Mouse (Mus musculus) stomach, embryonic 15.5 days (tissue): ENCODE results near the gene Gnb5. TPM values are rescaled to one million over a fixed set of nuclear protein-coding genes. Genes with fewer than 3 reads are reported as not detected.
"Not testable (repeated sequence)": the region's sequence is repeated elsewhere in the genome, so short reads cannot be mapped to it uniquely, and the experiment has no call there.

ENCODE experiments used
- ATAC-seq: fragments of 200-750 bp; cut with Nextera tagmentation; 2 replicates; pipeline ENCODE4 v1.8.0; 2017; ENCODE audit warnings: low read depth, moderate number of reproducible peaks, moderate TSS enrichment; ENCODE audit not compliant: insufficient read depth, low FRiP score
- H3K27ac ChIP-seq: fragments of 300-500 bp; sonication (generic); 2 replicates; pipeline ENCODE4 v1.5.1; 2015; ENCODE audit warnings: mild to moderate bottlenecking, inconsistent platforms
- H3K27me3 ChIP-seq: fragments of 300-500 bp; sonication (generic); replicated peaks from 2 replicates; pipeline ENCODE4 v1.6.1; 2015; ENCODE audit warnings: inconsistent platforms
- H3K36me3 ChIP-seq: fragments of 300-500 bp; sonication (generic); 2 replicates; pipeline ENCODE4 v1.6.1; 2015; ENCODE audit warnings: inconsistent platforms
- H3K4me1 ChIP-seq: fragments of 300-500 bp; sonication (generic); 2 replicates; pipeline ENCODE4 v1.6.1; 2015; ENCODE audit warnings: inconsistent platforms
- H3K4me2 ChIP-seq: fragments of 300-500 bp; sonication (generic); 2 replicates; pipeline ENCODE4 v1.6.1; 2015; ENCODE audit warnings: mild to moderate bottlenecking, inconsistent platforms
- H3K4me3 ChIP-seq: fragments of 300-500 bp; sonication (generic); replicated peaks from 2 replicates; pipeline ENCODE4 v1.5.1; 2015; ENCODE audit warnings: inconsistent platforms
- H3K9ac ChIP-seq: fragments of 300-500 bp; sonication (generic); 2 replicates; pipeline ENCODE4 v1.6.1; 2015; ENCODE audit warnings: inconsistent platforms
- H3K9me3 ChIP-seq: fragments of 300-500 bp; sonication (generic); 2 replicates; pipeline ENCODE4 v1.6.1; 2016; ENCODE audit warnings: inconsistent platforms
- WGBS: fragments of 180-500 bp; shearing (Covaris S2); methylation state at CpG from one replicate; pipeline ENCODE4 v1.1.7; 2015; 5-methylcytosine and 5-hydroxymethylcytosine counted together
- polyA plus RNA-seq: library from polyadenylated mRNA; unstranded; fragments of >200 nt; fragmentation: Nextera tagmentation; extraction: Ambion mirVana; gene quantifications from 2 replicates; pipeline ENCODE4 v1.2.1, GENCODE M21; 2015

Gene Gnb5
- polyA plus RNA-seq, 1 experiment from 2014 or later, result 18.9 TPM

DNA sequence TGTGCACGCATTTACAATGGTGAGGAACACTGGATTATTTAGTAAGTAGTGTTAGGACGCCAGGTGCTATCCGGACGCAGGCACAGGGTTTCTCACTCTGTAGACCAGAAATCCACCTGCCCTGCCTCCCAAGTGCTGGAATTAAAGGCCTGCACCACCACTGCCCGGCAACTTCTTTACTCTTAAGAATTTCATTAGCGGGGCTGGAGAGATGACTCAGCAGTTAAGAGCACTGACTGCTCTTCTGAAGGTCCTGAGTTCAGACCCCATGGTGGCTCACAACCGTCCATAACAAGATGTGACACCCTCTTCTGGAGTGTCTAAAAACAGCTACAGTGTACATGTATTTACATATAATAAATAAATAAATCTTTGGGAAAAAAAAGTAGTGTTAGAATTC, 57.6 kb downstream of the Gnb5 start:
- H3K4me2 ChIP-seq, result not testable (repeated sequence)
- WGBS, result 60% methylated on average over 7 of the region's 7 CpGs

DNA sequence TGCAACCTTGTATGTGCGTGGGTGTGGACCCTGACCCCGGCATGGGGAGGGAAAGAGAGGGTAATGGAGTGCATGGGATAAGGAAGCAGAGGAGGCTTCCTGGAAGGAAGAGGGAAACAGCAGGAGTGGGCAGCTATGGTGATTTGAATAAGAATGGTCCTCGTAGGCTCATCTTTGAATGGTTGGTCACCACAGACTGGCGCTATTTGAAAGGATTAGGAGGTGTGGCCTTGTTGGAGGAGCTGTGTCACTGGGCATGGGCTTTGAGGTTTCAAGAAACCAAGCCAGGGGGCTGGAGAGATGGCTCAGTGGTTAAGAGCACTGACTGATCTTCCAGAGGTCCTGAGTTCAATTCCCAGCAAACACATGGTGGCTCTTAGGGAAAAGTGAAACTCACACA, 59.1 kb downstream of the Gnb5 start:
- Histone ChIP-seq H3K4me2 (no peak overlapping the region), H3K4me3 (no peak overlapping the region), H3K36me3 (no peaks in the 10 kb centered on the region), H3K9me3 (no peaks in the 10 kb centered on the region), H3K27ac (no peak overlapping the region), H3K9ac (no peak overlapping the region), H3K27me3 (no peaks in the 10 kb centered on the region), H3K4me1 (no peaks in the 10 kb centered on the region)
- 85% methylated on average over 4 of the region's 4 CpGs for WGBS
- no peak for ATAC-seq

More for the DNA sequence above, 57.6 kb downstream of the Gnb5 start:
- ATAC-seq, H3K36me3 ChIP-seq, H3K27ac ChIP-seq, H3K4me3 ChIP-seq, H3K9ac ChIP-seq, H3K9me3 ChIP-seq, H3K4me1 ChIP-seq, H3K27me3 ChIP-seq: not testable (repeated sequence)

DNA sequence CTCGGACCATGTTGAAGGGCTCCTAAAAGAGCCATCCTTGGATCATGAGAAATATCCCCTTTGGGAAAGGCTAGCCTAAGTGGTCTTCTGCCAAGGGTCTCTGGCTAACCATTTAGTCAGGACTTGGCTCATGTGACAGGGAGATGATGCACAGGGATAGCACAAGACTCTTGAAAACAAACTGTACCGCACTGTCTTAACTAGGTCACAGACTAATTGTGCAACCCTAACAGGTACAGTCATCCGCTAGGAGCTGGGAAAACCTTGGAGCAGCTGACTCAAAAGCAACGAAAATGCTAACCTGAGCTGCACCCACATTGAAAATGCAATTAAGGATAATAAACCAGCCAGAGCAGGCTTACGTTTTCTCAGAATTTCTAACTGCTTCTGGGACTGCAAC, 60.1 kb downstream of the Gnb5 start:
- no peaks in the 10 kb centered on the region for H3K4me1 ChIP-seq
- no peak overlapping the region for H3K9ac ChIP-seq
- H3K4me2 ChIP-seq, result no peak overlapping the region
- no peak overlapping the region for H3K27ac ChIP-seq
- H3K9me3 ChIP-seq, result no peaks in the 10 kb centered on the region
- H3K36me3 ChIP-seq, result no peaks in the 10 kb centered on the region
- 62% methylated on average over 5 of the region's 5 CpGs for WGBS
- no peak overlapping the region for H3K4me3 ChIP-seq
- no peak for ATAC-seq
- no peaks in the 10 kb centered on the region for H3K27me3 ChIP-seq

DNA sequence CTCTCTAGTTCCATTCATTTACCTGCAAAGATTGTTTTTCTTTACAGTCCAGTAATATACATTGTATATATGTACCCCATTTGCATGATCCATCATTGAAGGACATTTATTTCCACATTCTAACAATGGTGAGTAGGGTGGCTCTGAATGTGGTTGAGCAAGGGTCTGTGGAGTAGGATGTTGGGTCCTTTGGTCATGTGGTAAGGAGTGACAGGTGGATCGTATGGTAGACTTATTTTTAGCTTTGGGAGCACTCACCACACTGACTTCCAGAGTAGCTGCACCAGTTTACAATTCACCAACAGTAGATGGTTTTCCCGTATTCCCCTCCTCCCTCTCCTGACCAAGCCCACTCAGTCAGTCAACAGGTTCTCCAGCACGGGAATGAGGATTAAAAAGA, 62.7 kb downstream of the Gnb5 start:
- WGBS, result 63% methylated on average over 3 of the region's 3 CpGs
- no peak overlapping the region for H3K27ac ChIP-seq

DNA sequence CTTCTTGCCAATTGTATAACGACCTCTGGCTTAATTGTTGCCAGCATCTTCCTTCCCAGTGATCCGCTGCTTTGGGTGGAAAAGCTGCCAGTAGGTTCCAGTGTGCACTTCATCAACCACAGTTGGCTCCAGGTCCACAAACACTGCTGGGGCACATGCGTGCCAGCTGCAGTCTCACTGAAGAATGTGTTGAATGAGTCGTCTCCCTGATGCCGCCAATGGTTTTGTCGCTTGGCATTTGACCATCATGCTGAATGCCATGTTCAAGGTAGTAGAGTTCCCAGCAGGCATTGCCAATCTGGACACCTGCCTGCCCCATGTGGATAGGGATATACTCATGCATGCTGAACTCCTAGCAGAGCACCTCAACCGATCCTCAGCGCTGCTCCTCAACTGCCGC, 69.5 kb downstream of the Gnb5 start:
- Histone ChIP-seq H3K4me3 (no peak overlapping the region), H3K9ac (no peak overlapping the region), H3K4me1 (no peaks in the 10 kb centered on the region), H3K4me2 (no peak overlapping the region), H3K9me3 (no peaks in the 10 kb centered on the region), H3K36me3 (no peaks in the 10 kb centered on the region), H3K27me3 (no peaks in the 10 kb centered on the region), H3K27ac (no peak overlapping the region)
- WGBS, result 94% methylated on average over 9 of the region's 9 CpGs
- no peak for ATAC-seq

More for the DNA sequence above, 62.7 kb downstream of the Gnb5 start:
- H3K9me3 ChIP-seq, result no peaks in the 10 kb centered on the region
- ATAC-seq, result no peak
- no peak overlapping the region for H3K4me3 ChIP-seq
- no peaks in the 10 kb centered on the region for H3K4me1 ChIP-seq
- no peak overlapping the region for H3K9ac ChIP-seq
- H3K36me3 ChIP-seq, result no peaks in the 10 kb centered on the region
- H3K27me3 ChIP-seq, result no peaks in the 10 kb centered on the region
- no peak overlapping the region for H3K4me2 ChIP-seq

DNA sequence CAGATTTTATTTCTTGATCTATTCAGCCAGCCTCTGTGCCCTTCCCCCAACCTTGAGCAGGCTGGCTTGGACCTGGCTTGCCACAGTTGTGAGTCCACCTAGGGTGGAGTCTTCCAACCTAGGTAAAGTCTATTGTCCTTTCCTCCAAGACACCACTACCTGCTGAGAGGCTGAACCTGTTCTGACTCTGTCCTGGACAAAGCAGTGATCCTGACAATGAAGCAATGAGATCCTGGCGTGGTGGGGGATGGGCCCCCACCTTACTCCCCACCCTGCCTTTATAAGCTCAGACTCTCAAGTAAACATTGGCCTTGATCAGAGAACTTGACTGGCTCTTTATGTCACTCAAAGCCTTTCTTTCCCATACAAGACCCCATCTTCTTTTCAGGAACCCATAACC, 70.3 kb downstream of the Gnb5 start:
- Histone ChIP-seq H3K36me3 (no peaks in the 10 kb centered on the region), H3K4me3 (no peak overlapping the region), H3K27me3 (no peaks in the 10 kb centered on the region), H3K27ac (no peak overlapping the region), H3K4me1 (no peaks in the 10 kb centered on the region), H3K4me2 (no peak overlapping the region), H3K9ac (no peak overlapping the region), H3K9me3 (no peaks in the 10 kb centered on the region)
- 74% methylated on average over 1 of the region's 1 CpGs for WGBS
- no peak for ATAC-seq

DNA sequence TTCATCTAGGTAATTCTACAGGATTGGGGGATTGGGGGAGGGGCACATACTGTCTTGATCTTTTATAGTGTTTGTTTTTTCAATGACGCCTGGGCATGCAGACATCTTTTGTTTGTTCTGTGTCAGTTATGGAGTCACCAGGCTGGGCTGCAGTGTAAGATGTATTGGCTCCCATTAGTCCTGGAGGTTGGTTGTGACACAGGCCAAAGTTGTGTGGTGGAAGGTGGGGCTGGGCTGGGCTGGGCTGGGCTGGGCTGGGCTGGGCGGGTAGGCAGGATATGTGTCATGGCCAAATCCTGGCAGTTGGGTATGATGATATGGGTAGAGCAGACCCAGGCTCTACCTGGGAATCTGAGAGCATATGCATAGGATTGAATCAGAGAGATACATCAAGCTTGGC, 72.7 kb downstream of the Gnb5 start:
- no peak; the same call in 1 of the 2 replicates for ATAC-seq

DNA sequence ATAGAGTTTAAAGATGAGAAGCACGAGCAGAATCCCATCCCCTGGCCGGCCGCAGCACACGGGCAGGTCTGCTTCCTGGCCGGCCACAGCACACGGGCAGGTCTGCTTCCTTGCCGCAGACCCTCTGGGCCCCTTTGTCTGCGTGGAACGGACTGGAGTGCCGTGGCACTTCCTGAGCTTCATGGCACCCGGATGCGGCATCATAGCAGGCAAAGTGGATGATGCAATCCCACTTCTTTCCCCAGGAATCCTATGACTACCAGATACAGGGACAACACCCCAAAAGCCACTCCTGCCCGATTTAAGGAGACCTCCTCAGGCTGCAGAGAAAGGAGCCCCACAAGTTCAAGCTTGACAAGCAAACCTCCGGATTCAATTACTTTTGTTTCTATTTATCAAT, 76.7 kb downstream of the Gnb5 start:
- H3K36me3 ChIP-seq, result no peaks in the 10 kb centered on the region
- no peak overlapping the region for H3K9ac ChIP-seq
- H3K27me3 ChIP-seq, result no peaks in the 10 kb centered on the region
- WGBS, result 90% methylated on average over 14 of the region's 14 CpGs
- H3K4me1 ChIP-seq, result no peaks in the 10 kb centered on the region
- H3K27ac ChIP-seq, result no peak overlapping the region
- no peak for ATAC-seq
- H3K9me3 ChIP-seq, result no peaks in the 10 kb centered on the region
- H3K4me2 ChIP-seq, result no peak overlapping the region
- H3K4me3 ChIP-seq, result no peak overlapping the region

More for the DNA sequence above, 72.7 kb downstream of the Gnb5 start:
- no peaks in the 10 kb centered on the region for H3K4me1 ChIP-seq
- 65% methylated on average over 2 of the region's 2 CpGs for WGBS
- no peaks in the 10 kb centered on the region for H3K9me3 ChIP-seq
- no peak overlapping the region for H3K9ac ChIP-seq
- no peaks in the 10 kb centered on the region for H3K27me3 ChIP-seq
- no peak overlapping the region for H3K4me3 ChIP-seq
- no peak overlapping the region for H3K4me2 ChIP-seq
- no peak overlapping the region for H3K27ac ChIP-seq
- no peaks in the 10 kb centered on the region for H3K36me3 ChIP-seq

DNA sequence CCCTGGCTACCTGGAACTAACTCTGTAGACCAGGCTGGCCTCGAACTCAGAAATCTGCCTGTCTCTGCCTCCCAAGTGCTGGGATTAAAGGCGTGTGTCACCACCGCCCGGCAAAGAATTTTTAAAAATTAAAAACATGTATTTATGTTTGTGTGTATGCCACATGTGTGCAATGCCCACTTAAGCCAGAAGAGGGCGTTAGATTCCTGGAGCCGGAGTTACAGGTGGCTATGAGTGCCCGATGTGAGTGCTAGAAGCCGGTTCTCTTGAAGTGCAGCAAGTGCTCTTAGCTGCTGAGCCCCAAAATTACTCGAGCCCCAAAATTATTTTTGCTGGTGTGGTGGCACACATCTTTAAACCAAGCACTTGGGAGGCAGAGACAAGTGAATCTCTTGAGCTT, 77.7 kb downstream of the Gnb5 start:
- no peak overlapping the region for H3K27ac ChIP-seq
- ATAC-seq, result no peak
- no peak overlapping the region for H3K9ac ChIP-seq
- no peak overlapping the region for H3K4me3 ChIP-seq
- no peak overlapping the region for H3K4me2 ChIP-seq
- peaks cover 5% of the 10 kb centered on the region for H3K36me3 ChIP-seq
- no peaks in the 10 kb centered on the region for H3K4me1 ChIP-seq
- no peaks in the 10 kb centered on the region for H3K27me3 ChIP-seq
- no peaks in the 10 kb centered on the region for H3K9me3 ChIP-seq
- WGBS, result 82% methylated on average over 9 of the region's 9 CpGs

DNA sequence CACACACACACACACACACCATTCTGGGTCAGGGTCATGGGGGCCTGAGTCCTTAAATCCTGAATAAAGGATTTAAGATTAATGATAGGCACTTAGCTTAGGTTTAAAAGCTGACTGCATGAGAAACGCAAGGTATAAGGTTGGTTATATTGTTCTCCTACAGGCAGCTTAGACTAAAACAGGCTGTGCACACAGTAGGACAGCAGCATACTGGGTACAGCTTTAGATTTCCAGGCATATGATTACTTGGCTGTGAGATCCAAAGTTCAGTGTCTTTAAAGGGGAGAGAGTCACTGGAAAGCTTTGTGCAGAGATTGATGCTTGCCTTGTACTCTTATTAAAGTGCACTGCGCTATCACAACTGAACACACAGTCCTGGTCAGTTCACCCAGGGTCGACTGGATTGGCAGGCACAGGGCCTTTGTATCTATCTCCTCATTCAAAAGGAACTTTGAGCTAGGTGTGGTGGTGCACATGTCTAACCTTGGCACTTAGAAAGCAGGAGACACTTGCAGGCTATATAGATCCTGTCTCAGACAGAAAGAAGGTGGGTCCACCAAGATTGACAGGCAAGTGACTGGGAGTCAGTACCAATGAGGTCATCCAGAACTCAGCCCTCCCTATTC, 78.4 kb downstream of the Gnb5 start:
- H3K9me3 ChIP-seq, result no peaks in the 10 kb centered on the region
- no peak overlapping the region for H3K4me2 ChIP-seq
- no peak overlapping the region for H3K9ac ChIP-seq
- H3K27me3 ChIP-seq, result no peaks in the 10 kb centered on the region
- H3K36me3 ChIP-seq, result peaks cover 12% of the 10 kb centered on the region
- no peak overlapping the region for H3K4me3 ChIP-seq
- no peak overlapping the region for H3K27ac ChIP-seq
- ATAC-seq, result no peak
- WGBS, result 76% methylated on average over 3 of the region's 3 CpGs
- H3K4me1 ChIP-seq, result no peaks in the 10 kb centered on the region

DNA sequence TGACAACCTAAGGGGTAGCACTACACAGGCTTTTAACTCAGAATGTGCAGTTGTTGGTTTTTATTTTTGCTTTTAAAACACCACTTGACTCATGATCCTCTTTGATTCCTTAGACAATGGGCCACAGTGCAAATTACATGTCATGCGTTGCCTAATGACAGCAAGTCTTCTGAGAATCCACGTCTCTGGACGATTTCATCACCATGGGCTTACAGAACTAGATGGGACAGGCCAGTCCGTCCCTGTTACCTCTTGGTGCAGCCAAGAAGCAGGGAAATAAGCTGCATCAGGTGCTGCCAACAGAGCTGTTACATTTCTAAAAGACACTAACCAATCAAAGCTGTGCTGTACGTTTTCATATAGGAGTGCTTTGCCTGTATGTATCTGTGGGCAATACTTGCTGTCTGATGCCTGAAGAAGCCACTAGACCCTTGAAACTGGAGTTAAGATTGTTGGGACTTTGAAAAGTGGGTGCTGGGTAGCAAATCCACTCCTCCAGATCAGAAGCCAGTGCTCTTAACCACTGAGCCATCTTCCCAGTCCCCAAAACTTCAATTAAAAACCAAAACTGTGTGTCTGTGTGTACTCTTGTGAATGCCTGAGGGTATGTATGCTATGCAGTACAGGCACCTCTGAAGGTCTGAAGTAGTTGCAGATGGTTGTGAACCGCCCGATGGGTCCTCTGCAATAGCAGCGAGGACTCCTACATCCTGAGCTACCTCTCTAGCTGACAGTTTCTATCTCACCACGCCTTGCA, 79.3 kb downstream of the Gnb5 start:
- Histone ChIP-seq H3K4me2 (no peak overlapping the region), H3K27ac (no peak overlapping the region)
- ATAC-seq, result no peak

DNA sequence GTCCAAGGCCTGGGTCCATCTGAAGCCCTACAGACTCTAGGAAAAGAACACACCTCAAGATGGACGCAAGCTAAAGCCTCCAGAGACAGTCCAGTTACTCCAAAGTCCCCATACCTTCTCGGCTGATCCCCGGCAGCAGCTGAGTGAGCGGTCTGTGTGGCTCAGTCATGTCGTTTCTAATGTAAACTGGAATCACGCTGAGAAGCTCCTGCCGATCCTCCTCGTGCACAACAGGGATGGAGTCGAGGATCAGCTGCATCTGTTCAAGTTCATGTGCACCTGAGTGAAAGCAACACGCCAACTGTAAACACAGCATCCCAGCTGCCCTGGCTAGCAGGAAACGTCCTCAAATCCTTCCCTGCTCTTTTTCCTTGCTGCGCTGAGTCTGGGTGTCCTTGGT, 87.2 kb downstream of the Gnb5 start:
- 73% methylated on average over 12 of the region's 12 CpGs for WGBS
- Histone ChIP-seq H3K9ac (no peak overlapping the region), H3K4me1 (no peaks in the 10 kb centered on the region), H3K4me3 (no peak overlapping the region), H3K4me2 (no peak overlapping the region), H3K27me3 (no peaks in the 10 kb centered on the region), H3K9me3 (no peaks in the 10 kb centered on the region), H3K36me3 (peaks cover 48% of the 10 kb centered on the region), H3K27ac (no peak overlapping the region)
- ATAC-seq, result no peak

More for the DNA sequence above, 79.3 kb downstream of the Gnb5 start:
- H3K9me3 ChIP-seq, result no peaks in the 10 kb centered on the region
- no peaks in the 10 kb centered on the region for H3K4me1 ChIP-seq
- H3K36me3 ChIP-seq, result peaks cover 16% of the 10 kb centered on the region
- WGBS, result 76% methylated on average over 9 of the region's 9 CpGs
- H3K4me3 ChIP-seq, result no peak overlapping the region
- H3K9ac ChIP-seq, result no peak overlapping the region
- no peaks in the 10 kb centered on the region for H3K27me3 ChIP-seq
